Mouse (Mus musculus): Measurements from ENCODE around the gene Wfdc16.
"Not testable (repeated sequence)": the region's sequence is repeated elsewhere in the genome, so short reads cannot be mapped to it uniquely, and the experiment has no call there.

DNA sequence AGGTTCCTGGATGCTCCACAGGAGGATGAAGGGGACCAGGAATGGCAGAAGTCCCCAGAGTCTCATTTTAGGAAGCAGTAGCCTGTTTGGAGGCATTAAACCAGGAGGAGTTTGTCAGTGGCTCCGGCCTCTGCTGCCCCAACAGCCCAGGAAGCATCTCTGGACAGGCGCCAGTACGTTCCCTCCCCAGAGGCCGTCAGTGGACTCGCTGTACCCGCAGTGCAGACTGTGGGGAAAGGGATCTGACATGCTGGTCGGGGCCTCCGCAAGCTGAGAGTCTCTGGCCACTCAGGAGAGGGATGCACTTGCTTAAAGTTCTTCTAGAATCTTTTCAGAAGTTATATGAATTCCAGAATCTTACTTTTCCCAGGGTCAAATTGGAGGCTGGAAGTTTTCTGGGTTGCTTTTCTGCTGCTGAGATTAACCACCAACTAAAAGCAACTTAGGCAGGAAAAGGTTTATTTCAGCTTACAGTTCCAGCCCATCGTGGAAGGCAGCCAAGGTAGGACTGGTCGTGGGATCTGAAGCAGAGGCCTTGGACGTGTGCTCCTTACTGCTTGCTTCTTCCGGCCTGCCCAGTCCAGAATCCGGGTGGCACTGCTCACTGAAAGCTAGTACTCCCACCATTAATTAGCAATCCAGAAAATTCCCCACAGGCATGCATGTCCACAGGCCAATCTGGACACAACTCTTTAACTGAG, 53.4 kb downstream of the Wfdc16 start, which contains the start of gene Wfdc6a:
- TF ChIP-seq CTCF, POLR2A (IDR thresholded peaks at IDR 0.05; ENCODE audit: extremely low read depth, insufficient read depth, low read length): not testable (repeated sequence)
